Mouse (Mus musculus): Measurements from ENCODE around the gene Tmbim1. TPM values are rescaled to one million over a fixed set of nuclear protein-coding genes. Genes with fewer than 3 reads are reported as not detected.
A peak's percentile ranks its signal among the peaks of the same experiment; 100 is the strongest.
"Not testable (repeated sequence)": the region's sequence is repeated elsewhere in the genome, so short reads cannot be mapped to it uniquely, and the experiment has no call there.

The Tmbim1 gene
- polyA plus RNA-seq (2012; ENCODE audit: insufficient read depth, low replicate concordance), result 128 and 140 TPM in 2 replicates

- Histone ChIP-seq H3K9me3 (peaks cover 5% of the 10 kb centered on the region), H3K4me3 (replicated peaks) (peak within 1 kb of the TSS; percentile 96), H3K27me3 (replicated peaks) (no peaks in the 10 kb centered on the region), H3K4me1 (peaks cover 77% of the 10 kb centered on the region), H3K36me3 (replicated peaks; ENCODE audit: low read length) (peaks cover 30% of the 10 kb centered on the region)
- TF ChIP-seq GATA1 (IDR thresholded peaks at IDR 0.05; ENCODE audit: borderline replicate concordance, low read length), result no peak
- no peak for TF ChIP-seq FLI1 (IDR thresholded peaks at IDR 0.05; ENCODE audit: low read length)
Observed at GRCm38 (mm10) chr1:74305522-74305921, at the start of gene Tmbim1. TSS of gene Tmbim1 (minus strand) at chr1:74305622.

- Histone ChIP-seq H3K4me1 (peaks cover 24% of the 10 kb centered on the region), H3K27me3 (replicated peaks) (peaks cover 60% of the 10 kb centered on the region), H3K36me3 (replicated peaks; ENCODE audit: low read length) (no peaks in the 10 kb centered on the region), H3K4me3 (replicated peaks) (no peak overlapping the region), H3K9me3 (no peaks in the 10 kb centered on the region)
- TF ChIP-seq FLI1 (IDR thresholded peaks at IDR 0.05; ENCODE audit: low read length), result no peak
- no peak for TF ChIP-seq GATA1 (IDR thresholded peaks at IDR 0.05; ENCODE audit: borderline replicate concordance, low read length)
Observed at GRCm38 (mm10) chr1:74353453-74354229, 48.2 kb upstream of the Tmbim1 start.

GRCm38 (mm10) chr1:74352532-74353096 lies 47.2 kb upstream of the Tmbim1 start:
- no peaks in the 10 kb centered on the region for H3K9me3 ChIP-seq
- H3K36me3 ChIP-seq (replicated peaks; ENCODE audit: low read length), result no peaks in the 10 kb centered on the region
- peaks cover 24% of the 10 kb centered on the region for H3K4me1 ChIP-seq
- peaks cover 62% of the 10 kb centered on the region for H3K27me3 ChIP-seq (replicated peaks)
- no peak overlapping the region for H3K4me3 ChIP-seq (replicated peaks)
- TF ChIP-seq FLI1 (IDR thresholded peaks at IDR 0.05; ENCODE audit: low read length) (no peak), GATA1 (IDR thresholded peaks at IDR 0.05; ENCODE audit: borderline replicate concordance, low read length) (no peak)

- Histone ChIP-seq H3K36me3 (replicated peaks; ENCODE audit: low read length) (no peaks in the 10 kb centered on the region), H3K9me3 (no peaks in the 10 kb centered on the region)
Observed at GRCm38 (mm10) chr1:74351185-74351769, 45.9 kb upstream of the Tmbim1 start.

GRCm38 (mm10) chr1:74344163-74344916 lies 38.9 kb upstream of the Tmbim1 start:
- TF ChIP-seq GATA1 (IDR thresholded peaks at IDR 0.05; ENCODE audit: borderline replicate concordance, low read length) (no peak), FLI1 (IDR thresholded peaks at IDR 0.05; ENCODE audit: low read length) (no peak)
- H3K27me3 ChIP-seq (replicated peaks), result peaks cover 50% of the 10 kb centered on the region
- H3K4me1 ChIP-seq, result peaks cover 42% of the 10 kb centered on the region
- no peak overlapping the region for H3K4me3 ChIP-seq (replicated peaks)
- no peaks in the 10 kb centered on the region for H3K36me3 ChIP-seq (replicated peaks; ENCODE audit: low read length)
- peaks cover 5% of the 10 kb centered on the region; the same call in 1 of the 2 replicates for H3K9me3 ChIP-seq

More at GRCm38 (mm10) chr1:74351185-74351769, 45.9 kb upstream of the Tmbim1 start:
- Histone ChIP-seq H3K4me3 (replicated peaks) (no peak overlapping the region), H3K4me1 (peaks cover 24% of the 10 kb centered on the region), H3K27me3 (replicated peaks) (peaks cover 68% of the 10 kb centered on the region)
- TF ChIP-seq GATA1 (IDR thresholded peaks at IDR 0.05; ENCODE audit: borderline replicate concordance, low read length), result no peak
- TF ChIP-seq FLI1 (IDR thresholded peaks at IDR 0.05; ENCODE audit: low read length), result no peak

GRCm38 (mm10) chr1:74343161-74343560 lies 37.7 kb upstream of the Tmbim1 start:
- H3K4me3 ChIP-seq (replicated peaks), result no peak overlapping the region
- H3K36me3 ChIP-seq (replicated peaks; ENCODE audit: low read length), result no peaks in the 10 kb centered on the region
- peaks cover 5% of the 10 kb centered on the region; the same call in 1 of the 2 replicates for H3K9me3 ChIP-seq
- peaks cover 49% of the 10 kb centered on the region for H3K27me3 ChIP-seq (replicated peaks)
- TF ChIP-seq GATA1 (IDR thresholded peaks at IDR 0.05; ENCODE audit: borderline replicate concordance, low read length), result no peak
- no peak for TF ChIP-seq FLI1 (IDR thresholded peaks at IDR 0.05; ENCODE audit: low read length)
- peaks cover 54% of the 10 kb centered on the region for H3K4me1 ChIP-seq

- H3K4me3 ChIP-seq (replicated peaks), result no peak overlapping the region
- H3K36me3 ChIP-seq (replicated peaks; ENCODE audit: low read length), result no peaks in the 10 kb centered on the region
- H3K4me1 ChIP-seq, result peaks cover 59% of the 10 kb centered on the region
- H3K27me3 ChIP-seq (replicated peaks), result peaks cover 49% of the 10 kb centered on the region
- H3K9me3 ChIP-seq, result peaks cover 5% of the 10 kb centered on the region; the same call in 1 of the 2 replicates
- no peak for TF ChIP-seq FLI1 (IDR thresholded peaks at IDR 0.05; ENCODE audit: low read length)
- no peak for TF ChIP-seq GATA1 (IDR thresholded peaks at IDR 0.05; ENCODE audit: borderline replicate concordance, low read length)
Observed at GRCm38 (mm10) chr1:74342308-74342707, 36.9 kb upstream of the Tmbim1 start.

GRCm38 (mm10) chr1:74341898-74342297 lies 36.5 kb upstream of the Tmbim1 start:
- Histone ChIP-seq H3K36me3 (replicated peaks; ENCODE audit: low read length) (no peaks in the 10 kb centered on the region), H3K9me3 (peaks cover 5% of the 10 kb centered on the region; the same call in 1 of the 2 replicates), H3K4me1 (peaks cover 63% of the 10 kb centered on the region), H3K27me3 (replicated peaks) (peaks cover 50% of the 10 kb centered on the region), H3K4me3 (replicated peaks) (no peak overlapping the region)
- TF ChIP-seq FLI1 (IDR thresholded peaks at IDR 0.05; ENCODE audit: low read length) (no peak), GATA1 (IDR thresholded peaks at IDR 0.05; ENCODE audit: borderline replicate concordance, low read length) (no peak)

- H3K9me3 ChIP-seq; H3K36me3 ChIP-seq (replicated peaks; ENCODE audit: low read length); H3K4me3 ChIP-seq (replicated peaks): not testable (repeated sequence)
- peaks cover 64% of the 10 kb centered on the region for H3K4me1 ChIP-seq
- peaks cover 52% of the 10 kb centered on the region for H3K27me3 ChIP-seq (replicated peaks)
Observed at GRCm38 (mm10) chr1:74340992-74341391, 35.6 kb upstream of the Tmbim1 start.

Data from megakaryocyte, embryonic 14.5 days (primary cell).